Mouse (Mus musculus) heart, postnatal 0 days (tissue): Measurements from ENCODE around the gene Dapk2. TPM values are rescaled to one million over a fixed set of nuclear protein-coding genes. Genes with fewer than 3 reads are reported as not detected.
A peak's percentile ranks its signal among the peaks of the same experiment; 100 is the strongest.

Source experiments
- ATAC-seq: fragments of 200-750 bp; cut with Nextera tagmentation; 2 replicates; pipeline ENCODE4 v1.8.0; 2017; ENCODE audit warnings: low read depth, moderate number of reproducible peaks, moderate library complexity; ENCODE audit not compliant: insufficient read depth
- DNase-seq: peaks from one replicate; pipeline ENCODE4 v3.0.0-alpha.2; 2016; ENCODE audit warnings: low spot score
- H3K27ac ChIP-seq: fragments of 300-500 bp; sonication (generic); 2 replicates; pipeline ENCODE4 v1.5.1; 2014; ENCODE audit warnings: low read depth, mild to moderate bottlenecking
- H3K27me3 ChIP-seq: fragments of 300-500 bp; sonication (generic); 2 replicates; pipeline ENCODE4 v1.6.1; 2014; ENCODE audit warnings: low read length, mixed read lengths; ENCODE audit not compliant: control insufficient read depth, insufficient read depth
- H3K36me3 ChIP-seq: fragments of 300-500 bp; sonication (generic); replicated peaks from 2 replicates; pipeline ENCODE4 v1.6.1; 2014; ENCODE audit warnings: low read length, mixed read lengths; ENCODE audit not compliant: control insufficient read depth, insufficient read depth
- H3K4me1 ChIP-seq: fragments of 300-500 bp; sonication (generic); 2 replicates; pipeline ENCODE4 v1.6.1; 2014; ENCODE audit warnings: antibody characterized with exemption; ENCODE audit not compliant: control insufficient read depth, insufficient read depth
- H3K4me2 ChIP-seq: fragments of 300-500 bp; sonication (generic); 2 replicates; pipeline ENCODE4 v1.6.1; 2014; ENCODE audit warnings: low read depth, mild to moderate bottlenecking, low read length, moderate library complexity
- H3K4me3 ChIP-seq: fragments of 300-500 bp; sonication (generic); 2 replicates; pipeline ENCODE4 v1.5.1; 2014; ENCODE audit warnings: low read depth, low read length
- H3K9ac ChIP-seq: fragments of 300-500 bp; sonication (generic); replicated peaks from 2 replicates; pipeline ENCODE4 v1.6.1; 2014; ENCODE audit warnings: low read depth, low read length, mixed read lengths
- H3K9me3 ChIP-seq: fragments of 300-500 bp; sonication (generic); replicated peaks from 2 replicates; pipeline ENCODE4 v1.6.1; 2016; ENCODE audit warnings: low read length; ENCODE audit not compliant: control insufficient read depth
- CTCF ChIP-seq: IDR thresholded peaks from 2 replicates; pipeline ENCODE4 v1.5.1; 2016; ENCODE audit warnings: antibody characterized with exemption, control low read depth, low read depth
- EP300 ChIP-seq: IDR thresholded peaks from 2 replicates; pipeline ENCODE4 v1.6.1; 2016; ENCODE audit warnings: antibody characterized with exemption, low read depth
- WGBS: fragments of 180-500 bp; shearing (Covaris S2); extraction: QIAGEN DNeasy Blood & Tissue Kit; methylation state at CpG from one replicate; pipeline ENCODE4 v1.1.7; 2014; 5-methylcytosine and 5-hydroxymethylcytosine counted together
- polyA plus RNA-seq: library from polyadenylated mRNA; unstranded; fragments of >200 nt; fragmentation: Nextera tagmentation; extraction: Ambion mirVana; gene quantifications from 2 replicates; pipeline ENCODE4 v1.2.1, GENCODE M21; 2015
- total RNA-seq: library from RNA; depleted of rRNA; stranded (reverse); fragments of >200 nt; gene quantifications from 2 replicates; pipeline ENCODE4 v1.2.3, GENCODE M21; 2014; ENCODE audit warnings: low replicate concordance

Dapk2 gene
- total and polyA plus RNA-seq, 2 experiments from 2014 or later, result 2.3 to 4.7 TPM

GRCm38 (mm10) chr9:66146141-66146540 lies 11.9 kb upstream of the Dapk2 start:
- no peaks in the 10 kb centered on the region for H3K36me3 ChIP-seq
- H3K4me1 ChIP-seq, result no peaks in the 10 kb centered on the region
- H3K4me2 ChIP-seq, result no peak overlapping the region
- no peak for DNase-seq
- no peak overlapping the region for H3K27ac ChIP-seq
- H3K4me3 ChIP-seq, result no peak overlapping the region
- H3K9ac ChIP-seq, result no peak overlapping the region
- ATAC-seq, result no peak
- H3K9me3 ChIP-seq, result no peaks in the 10 kb centered on the region
- TF ChIP-seq EP300, result no peak
- no peaks in the 10 kb centered on the region for H3K27me3 ChIP-seq

GRCm38 (mm10) chr9:66152011-66152410 lies 6.0 kb upstream of the Dapk2 start:
- no peak for DNase-seq

GRCm38 (mm10) chr9:66153594-66153993 lies 4.4 kb upstream of the Dapk2 start:
- no peak overlapping the region for H3K27ac ChIP-seq
- no peak overlapping the region for H3K4me2 ChIP-seq
- peaks cover 5% of the 10 kb centered on the region for H3K27me3 ChIP-seq
- no peaks in the 10 kb centered on the region for H3K9me3 ChIP-seq
- TF ChIP-seq CTCF (no peak), EP300 (no peak)
- DNase-seq (no peak), ATAC-seq (no peak)
- no peaks in the 10 kb centered on the region for H3K36me3 ChIP-seq
- no peak overlapping the region for H3K9ac ChIP-seq
- no peaks in the 10 kb centered on the region for H3K4me1 ChIP-seq
- H3K4me3 ChIP-seq, result no peak overlapping the region
- WGBS, result 83% methylated on average over 6 of the region's 6 CpGs

More at GRCm38 (mm10) chr9:66152011-66152410, 6.0 kb upstream of the Dapk2 start:
- H3K4me3 ChIP-seq, result no peak overlapping the region
- H3K4me2 ChIP-seq, result no peak overlapping the region
- no peaks in the 10 kb centered on the region; the same call in 1 of the 2 replicates for H3K27me3 ChIP-seq
- TF ChIP-seq EP300 (no peak), CTCF (no peak)
- H3K36me3 ChIP-seq, result no peaks in the 10 kb centered on the region
- no peak overlapping the region for H3K9ac ChIP-seq
- H3K9me3 ChIP-seq, result no peaks in the 10 kb centered on the region
- WGBS, result 45% methylated on average over 9 of the region's 9 CpGs
- ATAC-seq, result no peak
- H3K4me1 ChIP-seq, result no peaks in the 10 kb centered on the region
- H3K27ac ChIP-seq, result no peak overlapping the region

DNA sequence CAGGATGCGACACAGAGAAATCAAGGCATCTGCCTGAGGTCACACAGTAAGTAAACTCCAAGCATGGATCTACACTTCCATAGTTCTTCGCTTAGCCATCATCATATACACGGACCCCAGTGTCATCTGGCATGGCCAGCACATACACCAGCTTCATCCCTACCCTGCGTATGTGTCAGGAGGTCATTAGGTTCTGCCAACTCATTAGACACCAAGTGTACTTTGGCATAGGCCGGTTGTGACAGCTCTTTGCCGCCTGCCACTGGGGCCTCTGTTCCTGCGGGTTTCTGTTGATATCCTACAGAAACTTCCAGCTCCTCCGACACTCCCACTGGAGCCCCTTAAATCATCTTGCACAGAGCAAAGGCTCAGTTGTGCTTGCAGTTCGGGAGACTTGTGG lies 4.0 kb upstream of the Dapk2 start:
- TF ChIP-seq EP300 (no peak), CTCF (no peak)
- WGBS, result 91% methylated on average over 9 of the region's 9 CpGs
- no peak overlapping the region for H3K27ac ChIP-seq
- ATAC-seq, result no peak
- DNase-seq, result no peak
- no peak overlapping the region for H3K4me2 ChIP-seq
- H3K36me3 ChIP-seq, result no peaks in the 10 kb centered on the region
- H3K9me3 ChIP-seq, result no peaks in the 10 kb centered on the region
- H3K27me3 ChIP-seq, result peaks cover 8% of the 10 kb centered on the region
- no peaks in the 10 kb centered on the region for H3K4me1 ChIP-seq
- H3K4me3 ChIP-seq, result no peak overlapping the region
- H3K9ac ChIP-seq, result no peak overlapping the region

- Histone ChIP-seq H3K9ac (no peak overlapping the region), H3K27ac (no peak overlapping the region), H3K27me3 (peaks cover 8% of the 10 kb centered on the region), H3K4me2 (no peak overlapping the region), H3K9me3 (no peaks in the 10 kb centered on the region), H3K36me3 (no peaks in the 10 kb centered on the region), H3K4me3 (no peak overlapping the region), H3K4me1 (no peaks in the 10 kb centered on the region)
- ATAC-seq (no peak), DNase-seq (no peak)
- 92% methylated on average over 1 of the region's 1 CpGs for WGBS
- TF ChIP-seq CTCF (peak; percentile 13; the same call in 1 of the 2 replicates), EP300 (no peak)
Measured at GRCm38 (mm10) chr9:66155534-66155933, 2.5 kb upstream of the Dapk2 start.

DNA sequence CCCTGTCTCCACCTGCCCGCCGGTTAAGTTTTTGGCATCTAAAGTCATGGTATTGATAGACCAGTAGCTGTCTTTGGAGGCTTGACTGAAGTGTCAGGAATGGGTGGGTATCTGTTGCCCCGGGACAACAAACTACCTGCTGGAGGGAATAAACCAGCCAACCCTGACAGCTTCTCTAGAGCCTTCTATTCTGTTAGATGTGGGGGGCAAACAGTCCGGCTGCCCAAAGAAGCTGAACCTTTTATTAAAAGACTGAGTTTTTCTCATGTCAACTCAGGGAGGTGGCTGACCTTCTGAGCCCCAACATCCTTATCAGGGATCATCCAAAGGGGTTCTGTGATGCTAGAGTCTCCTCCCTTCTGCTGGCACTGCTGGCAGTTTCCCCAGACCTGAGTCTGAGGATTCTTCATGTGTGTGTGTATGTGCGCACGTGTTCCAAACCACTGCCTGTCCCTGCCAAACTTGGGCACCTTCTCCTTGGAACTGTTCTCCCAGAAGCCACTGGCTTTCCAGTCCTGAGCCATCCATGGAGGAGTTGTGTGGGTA lies 935 bp downstream of the Dapk2 start:
- Histone ChIP-seq H3K9ac (no peak overlapping the region), H3K4me3 (no peak overlapping the region), H3K27me3 (peaks cover 8% of the 10 kb centered on the region), H3K4me1 (no peaks in the 10 kb centered on the region; the same call in 1 of the 2 replicates), H3K4me2 (peak overlapping the region; percentile 65; the same call in 1 of the 2 replicates), H3K27ac (no peak overlapping the region), H3K9me3 (no peaks in the 10 kb centered on the region), H3K36me3 (no peaks in the 10 kb centered on the region)
- TF ChIP-seq CTCF (no peak), EP300 (no peak)
- WGBS, result 91% methylated on average over 6 of the region's 6 CpGs
- DNase-seq, result no peak
- no peak for ATAC-seq
